Mouse (Mus musculus) forebrain, embryonic 10.5 days (tissue): ENCODE results near the gene Gm4779. TPM values are rescaled to one million over a fixed set of nuclear protein-coding genes. Genes with fewer than 3 reads are reported as not detected.
"Not testable (repeated sequence)": the region's sequence is repeated elsewhere in the genome, so short reads cannot be mapped to it uniquely, and the experiment has no call there.

Experiments used
- DNase-seq: peaks from one replicate; pipeline ENCODE4 v3.0.0-alpha.2; 2017; ENCODE audit warnings: low spot score; ENCODE audit errors: extremely low spot score
- H3K27ac ChIP-seq: fragments of 300-500 bp; sonication (generic); 2 replicates; pipeline ENCODE4 v1.5.1; 2016; ENCODE audit warnings: mild to moderate bottlenecking
- H3K27me3 ChIP-seq: fragments of 300-500 bp; sonication (generic); 2 replicates; pipeline ENCODE4 v1.6.1; 2016; ENCODE audit warnings: mild to moderate bottlenecking; ENCODE audit not compliant: poor library complexity, severe bottlenecking
- H3K36me3 ChIP-seq: fragments of 300-500 bp; sonication (generic); replicated peaks from 2 replicates; pipeline ENCODE4 v1.6.1; 2016; ENCODE audit warnings: mild to moderate bottlenecking, moderate library complexity
- H3K4me1 ChIP-seq: fragments of 300-500 bp; sonication (generic); 2 replicates; pipeline ENCODE4 v1.6.1; 2016
- H3K4me3 ChIP-seq: fragments of 300-500 bp; sonication (generic); 2 replicates; pipeline ENCODE4 v1.5.1; 2016; ENCODE audit warnings: mild to moderate bottlenecking, moderate library complexity
- H3K9me3 ChIP-seq: fragments of 300-500 bp; sonication (generic); 2 replicates; pipeline ENCODE4 v1.6.1; 2016; ENCODE audit warnings: mild to moderate bottlenecking, moderate library complexity
- WGBS: fragments of 180-500 bp; shearing (Covaris S2); methylation state at CpG from one replicate; pipeline ENCODE4 v1.1.7; 2016; 5-methylcytosine and 5-hydroxymethylcytosine counted together
- polyA plus RNA-seq: library from polyadenylated mRNA; unstranded; fragments of >200 nt; fragmentation: Nextera tagmentation; extraction: Ambion mirVana; gene quantifications from 2 replicates; pipeline ENCODE4 v1.2.1, GENCODE M21; 2016

The Gm4779 gene
- polyA plus RNA-seq = not detected in 2 replicates

- WGBS = 94% methylated on average over 35 of the region's 35 CpGs
- no peaks in the 10 kb centered on the region for H3K36me3 ChIP-seq
- no peak within 1 kb of the TSS for H3K4me3 ChIP-seq
- peaks cover 50% of the 10 kb centered on the region for H3K27me3 ChIP-seq
- H3K27ac ChIP-seq = no peak within 1 kb of the TSS
- no peak for DNase-seq
- H3K4me1 ChIP-seq = no peaks in the 10 kb centered on the region
- H3K9me3 ChIP-seq = peaks cover 9% of the 10 kb centered on the region
These were observed at the start of gene Gm4779, which contains the start of gene 8030474K03Rik for GRCm38 (mm10) chrX:101794342-101794741. Gene Gm4779, minus strand, starts transcription at chrX:101794423. Gene 8030474K03Rik, plus strand, starts transcription at chrX:101794656.

- H3K9me3 ChIP-seq, H3K4me1 ChIP-seq, DNase-seq, H3K36me3 ChIP-seq, H3K27ac ChIP-seq, H3K4me3 ChIP-seq: not testable (repeated sequence)
- H3K27me3 ChIP-seq = peaks cover 85% of the 10 kb centered on the region
These were observed 25.8 kb upstream of the Gm4779 start for GRCm38 (mm10) chrX:101819980-101820379.

- no peak for DNase-seq
- Histone ChIP-seq H3K27me3 (peaks cover 93% of the 10 kb centered on the region), H3K4me3 (no peak overlapping the region), H3K36me3 (no peaks in the 10 kb centered on the region), H3K9me3 (no peaks in the 10 kb centered on the region), H3K4me1 (no peaks in the 10 kb centered on the region), H3K27ac (no peak overlapping the region)
- WGBS = 39% methylated on average over 1 of the region's 1 CpGs
These were observed 24.9 kb upstream of the Gm4779 start for GRCm38 (mm10) chrX:101819163-101819562.

GRCm38 (mm10) chrX:101811750-101812149, 17.5 kb upstream of the Gm4779 start:
- Histone ChIP-seq H3K9me3 (no peaks in the 10 kb centered on the region), H3K27me3 (peaks cover 85% of the 10 kb centered on the region), H3K4me3 (no peak overlapping the region), H3K36me3 (no peaks in the 10 kb centered on the region), H3K4me1 (no peaks in the 10 kb centered on the region), H3K27ac (no peak overlapping the region)
- no peak for DNase-seq
- WGBS = 70% methylated on average over 3 of the region's 3 CpGs

- Histone ChIP-seq H3K4me1 (no peaks in the 10 kb centered on the region), H3K36me3 (no peaks in the 10 kb centered on the region), H3K4me3 (no peak overlapping the region), H3K27ac (no peak overlapping the region), H3K27me3 (peaks cover 68% of the 10 kb centered on the region), H3K9me3 (no peaks in the 10 kb centered on the region)
- no peak for DNase-seq
- WGBS = 36% methylated on average over 2 of the region's 2 CpGs
These were observed 11.3 kb upstream of the Gm4779 start for GRCm38 (mm10) chrX:101805512-101805911.

- Histone ChIP-seq H3K27ac (no peak overlapping the region), H3K4me1 (no peaks in the 10 kb centered on the region), H3K4me3 (no peak overlapping the region), H3K9me3 (peaks cover 9% of the 10 kb centered on the region), H3K36me3 (no peaks in the 10 kb centered on the region), H3K27me3 (peaks cover 48% of the 10 kb centered on the region)
- DNase-seq = peak; percentile 17
- 48% methylated on average over 4 of the region's 4 CpGs for WGBS
These were observed 2.7 kb downstream of the Gm4779 start for GRCm38 (mm10) chrX:101791551-101791950.

GRCm38 (mm10) chrX:101772035-101772434, 22.2 kb downstream of the Gm4779 start:
- H3K4me1 ChIP-seq = no peaks in the 10 kb centered on the region
- H3K27ac ChIP-seq = no peak overlapping the region
- peak; percentile 33 for DNase-seq
- 48% methylated on average over 5 of the region's 5 CpGs for WGBS
- no peaks in the 10 kb centered on the region for H3K36me3 ChIP-seq
- no peak overlapping the region for H3K4me3 ChIP-seq
- peaks cover 82% of the 10 kb centered on the region for H3K27me3 ChIP-seq
- no peaks in the 10 kb centered on the region for H3K9me3 ChIP-seq

GRCm38 (mm10) chrX:101770307-101770706, 23.9 kb downstream of the Gm4779 start:
- Histone ChIP-seq H3K27me3 (peaks cover 84% of the 10 kb centered on the region), H3K9me3 (no peaks in the 10 kb centered on the region), H3K4me3 (no peak overlapping the region), H3K4me1 (no peaks in the 10 kb centered on the region), H3K27ac (no peak overlapping the region), H3K36me3 (no peaks in the 10 kb centered on the region)
- 80% methylated on average over 3 of the region's 3 CpGs for WGBS
- no peak for DNase-seq

GRCm38 (mm10) chrX:101769478-101769877, 24.7 kb downstream of the Gm4779 start:
- Histone ChIP-seq H3K27me3 (peaks cover 83% of the 10 kb centered on the region), H3K27ac (no peak overlapping the region), H3K9me3 (no peaks in the 10 kb centered on the region), H3K36me3 (no peaks in the 10 kb centered on the region), H3K4me1 (no peaks in the 10 kb centered on the region), H3K4me3 (no peak overlapping the region)
- WGBS = 68% methylated on average over 2 of the region's 2 CpGs
- no peak for DNase-seq

- Histone ChIP-seq H3K27me3 (peaks cover 81% of the 10 kb centered on the region), H3K4me3 (no peak overlapping the region), H3K27ac (no peak overlapping the region), H3K9me3 (no peaks in the 10 kb centered on the region), H3K4me1 (no peaks in the 10 kb centered on the region), H3K36me3 (no peaks in the 10 kb centered on the region)
- 78% methylated on average over 7 of the region's 7 CpGs for WGBS
- DNase-seq = no peak
These were observed 26.9 kb downstream of the Gm4779 start for GRCm38 (mm10) chrX:101767280-101767679.

- WGBS = 86% methylated on average over 4 of the region's 4 CpGs
- H3K27ac ChIP-seq = no peak overlapping the region
- no peak for DNase-seq
These were observed 29.1 kb downstream of the Gm4779 start for GRCm38 (mm10) chrX:101765111-101765510.

GRCm38 (mm10) chrX:101764621-101765020, 29.6 kb downstream of the Gm4779 start:
- peaks cover 86% of the 10 kb centered on the region for H3K27me3 ChIP-seq
- DNase-seq = no peak
- H3K4me1 ChIP-seq = no peaks in the 10 kb centered on the region
- H3K9me3 ChIP-seq = no peaks in the 10 kb centered on the region
- WGBS = 80% methylated on average over 5 of the region's 5 CpGs
- no peak overlapping the region for H3K4me3 ChIP-seq
- no peak overlapping the region for H3K27ac ChIP-seq
- no peaks in the 10 kb centered on the region for H3K36me3 ChIP-seq

More at GRCm38 (mm10) chrX:101765111-101765510, 29.1 kb downstream of the Gm4779 start:
- Histone ChIP-seq H3K4me1 (no peaks in the 10 kb centered on the region), H3K27me3 (peaks cover 86% of the 10 kb centered on the region), H3K4me3 (no peak overlapping the region), H3K9me3 (no peaks in the 10 kb centered on the region), H3K36me3 (no peaks in the 10 kb centered on the region)

- Histone ChIP-seq H3K36me3 (no peaks in the 10 kb centered on the region), H3K4me1 (peaks cover 7% of the 10 kb centered on the region; the same call in 1 of the 2 replicates), H3K4me3 (no peak overlapping the region), H3K27ac (no peak overlapping the region), H3K9me3 (no peaks in the 10 kb centered on the region), H3K27me3 (peaks cover 97% of the 10 kb centered on the region)
- no peak for DNase-seq
- WGBS = 79% methylated on average over 5 of the region's 5 CpGs
These were observed 39.7 kb downstream of the Gm4779 start for GRCm38 (mm10) chrX:101754478-101754877.

GRCm38 (mm10) chrX:101750144-101750543, 44.1 kb downstream of the Gm4779 start:
- no peak for DNase-seq
- H3K27ac ChIP-seq = no peak overlapping the region
- peaks cover 7% of the 10 kb centered on the region; the same call in 1 of the 2 replicates for H3K4me1 ChIP-seq
- H3K9me3 ChIP-seq = no peaks in the 10 kb centered on the region
- no peak overlapping the region for H3K4me3 ChIP-seq
- H3K36me3 ChIP-seq = no peaks in the 10 kb centered on the region
- peaks cover 100% of the 10 kb centered on the region for H3K27me3 ChIP-seq
- 49% methylated on average over 4 of the region's 4 CpGs for WGBS
